Mouse (Mus musculus) kidney, postnatal 14 days (tissue): ENCODE results near the gene 2310061I04Rik.

ENCODE experiments used
- DNase-seq: peaks from one replicate; pipeline ENCODE4 v3.0.0; 2022; ENCODE audit warnings: mixed read lengths

2310061I04Rik gene

GRCm38 (mm10) chr17:35915538-35916296, 18.5 kb upstream of the 2310061I04Rik start:
- peak; percentile 48 for DNase-seq

GRCm38 (mm10) chr17:35914975-35915374, 17.7 kb upstream of the 2310061I04Rik start:
- no peak for DNase-seq

GRCm38 (mm10) chr17:35909919-35910369, 12.7 kb upstream of the 2310061I04Rik start, which contains the start of gene Atat1:
Atat1 (minus strand) TSS chr17:35910075.
- peak; percentile 96 for DNase-seq

GRCm38 (mm10) chr17:35909186-35909918, 12.1 kb upstream of the 2310061I04Rik start:
- peak; percentile 20 for DNase-seq

- DNase-seq: no peak
Measured at GRCm38 (mm10) chr17:35907609-35908008, 10.4 kb upstream of the 2310061I04Rik start.

GRCm38 (mm10) chr17:35905587-35905986, 8.4 kb upstream of the 2310061I04Rik start:
- DNase-seq: no peak

GRCm38 (mm10) chr17:35903992-35904355, 6.7 kb upstream of the 2310061I04Rik start:
- no peak for DNase-seq

GRCm38 (mm10) chr17:35903343-35903991, 6.2 kb upstream of the 2310061I04Rik start:
- peak; percentile 82 for DNase-seq

GRCm38 (mm10) chr17:35900636-35901035, 3.4 kb upstream of the 2310061I04Rik start:
- DNase-seq: no peak

- DNase-seq: peak; percentile 37
Measured at GRCm38 (mm10) chr17:35897644-35898573, 678 bp upstream of the 2310061I04Rik start.

- no peak for DNase-seq
Measured at GRCm38 (mm10) chr17:35887725-35888124, 9.5 kb downstream of the 2310061I04Rik start.

GRCm38 (mm10) chr17:35883777-35884176, 13.5 kb downstream of the 2310061I04Rik start:
- no peak for DNase-seq

GRCm38 (mm10) chr17:35882924-35883323, 14.3 kb downstream of the 2310061I04Rik start:
- no peak for DNase-seq

GRCm38 (mm10) chr17:35879245-35880057, 17.8 kb downstream of the 2310061I04Rik start, which contains the start of gene Dhx16:
Dhx16 (plus strand) TSS chr17:35879819.
- peak; percentile 95 for DNase-seq

- DNase-seq: peak; percentile 71
Measured at GRCm38 (mm10) chr17:35874721-35875120, 22.5 kb downstream of the 2310061I04Rik start.

GRCm38 (mm10) chr17:35873774-35874519, 23.3 kb downstream of the 2310061I04Rik start:
- DNase-seq: peak; percentile 89

GRCm38 (mm10) chr17:35870884-35871696, 26.1 kb downstream of the 2310061I04Rik start:
- no peak for DNase-seq

- peak; percentile 83 for DNase-seq
Measured at GRCm38 (mm10) chr17:35870151-35870883, 26.9 kb downstream of the 2310061I04Rik start.
